Mouse (Mus musculus) embryonic facial prominence, embryonic 13.5 days (tissue): ENCODE results near the gene Rab14. TPM values are rescaled to one million over a fixed set of nuclear protein-coding genes. Genes with fewer than 3 reads are reported as not detected.

ENCODE experiments used
- ATAC-seq: fragments of 200-750 bp; cut with Nextera tagmentation; 2 replicates; pipeline ENCODE4 v1.8.0; 2017; ENCODE audit warnings: low read depth; ENCODE audit not compliant: insufficient number of reproducible peaks, insufficient read depth, low FRiP score, low TSS enrichment
- H3K27ac ChIP-seq: fragments of 300-500 bp; sonication (generic); 2 replicates; pipeline ENCODE4 v1.5.1; 2015; ENCODE audit warnings: moderate library complexity, mild to moderate bottlenecking, inconsistent platforms
- H3K27me3 ChIP-seq: fragments of 300-500 bp; sonication (generic); 2 replicates; pipeline ENCODE4 v1.6.1; 2015; ENCODE audit warnings: mild to moderate bottlenecking, inconsistent platforms
- H3K36me3 ChIP-seq: fragments of 300-500 bp; sonication (generic); 2 replicates; pipeline ENCODE4 v1.6.1; 2015; ENCODE audit warnings: mild to moderate bottlenecking, inconsistent platforms
- H3K4me1 ChIP-seq: fragments of 300-500 bp; sonication (generic); 2 replicates; pipeline ENCODE4 v1.6.1; 2015; ENCODE audit warnings: inconsistent platforms
- H3K4me2 ChIP-seq: fragments of 300-500 bp; sonication (generic); 2 replicates; pipeline ENCODE4 v1.6.1; 2015; ENCODE audit warnings: moderate library complexity, mild to moderate bottlenecking, inconsistent platforms
- H3K4me3 ChIP-seq: fragments of 300-500 bp; sonication (generic); 2 replicates; pipeline ENCODE4 v1.5.1; 2015; ENCODE audit warnings: mild to moderate bottlenecking, inconsistent platforms
- H3K9ac ChIP-seq: fragments of 300-500 bp; sonication (generic); 2 replicates; pipeline ENCODE4 v1.6.1; 2015; ENCODE audit warnings: mild to moderate bottlenecking, inconsistent platforms
- H3K9me3 ChIP-seq: fragments of 300-500 bp; sonication (generic); 2 replicates; pipeline ENCODE4 v1.6.1; 2016; ENCODE audit warnings: inconsistent platforms
- WGBS: fragments of 180-500 bp; shearing (Covaris S2); methylation state at CpG from one replicate; pipeline ENCODE4 v1.1.7; 2015; ENCODE audit warnings: mixed read lengths; 5-methylcytosine and 5-hydroxymethylcytosine counted together
- polyA plus RNA-seq: library from polyadenylated mRNA; unstranded; fragments of >200 nt; fragmentation: Nextera tagmentation; extraction: Ambion mirVana; gene quantifications from 2 replicates; pipeline ENCODE4 v1.2.1, GENCODE M21; 2015

Rab14 gene
- polyA plus RNA-seq, 1 experiment from 2014 or later = 354 TPM

GRCm38 (mm10) chr2:35169452-35169851 is 31.5 kb downstream of the Rab14 start:
- peaks cover 86% of the 10 kb centered on the region for H3K36me3 ChIP-seq
- H3K4me3 ChIP-seq = no peak overlapping the region
- H3K27me3 ChIP-seq = no peaks in the 10 kb centered on the region
- H3K27ac ChIP-seq = no peak overlapping the region
- H3K9ac ChIP-seq = no peak overlapping the region
- H3K4me1 ChIP-seq = no peaks in the 10 kb centered on the region
- H3K4me2 ChIP-seq = no peak overlapping the region
- 88% methylated on average over 2 of the region's 2 CpGs for WGBS
- no peak for ATAC-seq
- no peaks in the 10 kb centered on the region for H3K9me3 ChIP-seq

- 88% methylated on average over 5 of the region's 5 CpGs for WGBS
- Histone ChIP-seq H3K4me2 (no peak overlapping the region), H3K4me1 (no peaks in the 10 kb centered on the region), H3K9me3 (no peaks in the 10 kb centered on the region), H3K36me3 (peaks cover 83% of the 10 kb centered on the region), H3K9ac (no peak overlapping the region), H3K4me3 (no peak overlapping the region), H3K27ac (no peak overlapping the region), H3K27me3 (no peaks in the 10 kb centered on the region)
- ATAC-seq = no peak
These were observed 34.1 kb downstream of the Rab14 start for GRCm38 (mm10) chr2:35166816-35167215.

GRCm38 (mm10) chr2:35165416-35165815 is 35.5 kb downstream of the Rab14 start:
- Histone ChIP-seq H3K4me1 (no peaks in the 10 kb centered on the region), H3K27ac (no peak overlapping the region), H3K9ac (no peak overlapping the region), H3K9me3 (no peaks in the 10 kb centered on the region), H3K4me2 (no peak overlapping the region), H3K36me3 (peaks cover 75% of the 10 kb centered on the region), H3K27me3 (no peaks in the 10 kb centered on the region), H3K4me3 (no peak overlapping the region)
- 90% methylated on average over 13 of the region's 13 CpGs for WGBS
- ATAC-seq = no peak

GRCm38 (mm10) chr2:35163396-35163795 is 37.5 kb downstream of the Rab14 start:
- Histone ChIP-seq H3K4me1 (no peaks in the 10 kb centered on the region), H3K36me3 (peaks cover 76% of the 10 kb centered on the region), H3K27me3 (no peaks in the 10 kb centered on the region), H3K4me2 (no peak overlapping the region), H3K4me3 (no peak overlapping the region), H3K9ac (no peak overlapping the region), H3K27ac (no peak overlapping the region), H3K9me3 (no peaks in the 10 kb centered on the region)
- no peak for ATAC-seq
- 93% methylated on average over 5 of the region's 5 CpGs for WGBS

- no peaks in the 10 kb centered on the region for H3K9me3 ChIP-seq
- no peak for ATAC-seq
- no peaks in the 10 kb centered on the region for H3K27me3 ChIP-seq
- no peak overlapping the region for H3K27ac ChIP-seq
- no peak overlapping the region for H3K9ac ChIP-seq
- H3K4me2 ChIP-seq = no peak overlapping the region
- no peaks in the 10 kb centered on the region for H3K4me1 ChIP-seq
- no peak overlapping the region for H3K4me3 ChIP-seq
- 79% methylated on average over 4 of the region's 4 CpGs for WGBS
- H3K36me3 ChIP-seq = peaks cover 78% of the 10 kb centered on the region
These were observed 39.0 kb downstream of the Rab14 start for GRCm38 (mm10) chr2:35161846-35162488.

GRCm38 (mm10) chr2:35160206-35160605 is 40.7 kb downstream of the Rab14 start:
- Histone ChIP-seq H3K36me3 (peaks cover 78% of the 10 kb centered on the region), H3K4me1 (no peaks in the 10 kb centered on the region), H3K4me3 (no peak overlapping the region), H3K27ac (no peak overlapping the region), H3K9me3 (no peaks in the 10 kb centered on the region), H3K4me2 (no peak overlapping the region), H3K9ac (no peak overlapping the region), H3K27me3 (no peaks in the 10 kb centered on the region)
- 60% methylated on average over 5 of the region's 5 CpGs for WGBS
- ATAC-seq = no peak

- H3K9ac ChIP-seq = no peak overlapping the region
- H3K4me2 ChIP-seq = no peak overlapping the region
- H3K9me3 ChIP-seq = no peaks in the 10 kb centered on the region
- no peak for ATAC-seq
- no peaks in the 10 kb centered on the region for H3K4me1 ChIP-seq
- WGBS = 65% methylated on average over 3 of the region's 3 CpGs
- H3K27me3 ChIP-seq = no peaks in the 10 kb centered on the region
- H3K36me3 ChIP-seq = peaks cover 86% of the 10 kb centered on the region
- H3K4me3 ChIP-seq = no peak overlapping the region
- H3K27ac ChIP-seq = no peak overlapping the region
These were observed 42.6 kb downstream of the Rab14 start for GRCm38 (mm10) chr2:35158358-35158757.

GRCm38 (mm10) chr2:35157836-35158235 is 43.1 kb downstream of the Rab14 start:
- no peak overlapping the region for H3K4me2 ChIP-seq
- 85% methylated on average over 7 of the region's 7 CpGs for WGBS
- no peaks in the 10 kb centered on the region for H3K27me3 ChIP-seq
- H3K36me3 ChIP-seq = peaks cover 86% of the 10 kb centered on the region
- ATAC-seq = no peak
- no peak overlapping the region for H3K27ac ChIP-seq
- no peak overlapping the region for H3K9ac ChIP-seq
- H3K4me1 ChIP-seq = no peaks in the 10 kb centered on the region
- H3K4me3 ChIP-seq = no peak overlapping the region
- H3K9me3 ChIP-seq = no peaks in the 10 kb centered on the region

- no peak overlapping the region for H3K4me3 ChIP-seq
- H3K9me3 ChIP-seq = no peaks in the 10 kb centered on the region
These were observed 43.9 kb downstream of the Rab14 start for GRCm38 (mm10) chr2:35156985-35157384.

GRCm38 (mm10) chr2:35153844-35154554 is 46.9 kb downstream of the Rab14 start:
- Histone ChIP-seq H3K4me2 (no peak overlapping the region), H3K27me3 (no peaks in the 10 kb centered on the region), H3K27ac (no peak overlapping the region), H3K9me3 (no peaks in the 10 kb centered on the region), H3K36me3 (peaks cover 99% of the 10 kb centered on the region), H3K9ac (no peak overlapping the region), H3K4me3 (no peak overlapping the region), H3K4me1 (no peaks in the 10 kb centered on the region)
- WGBS = 85% methylated on average over 8 of the region's 8 CpGs
- ATAC-seq = no peak

More at GRCm38 (mm10) chr2:35156985-35157384, 43.9 kb downstream of the Rab14 start:
- H3K4me2 ChIP-seq = no peak overlapping the region
- 85% methylated on average over 2 of the region's 2 CpGs for WGBS
- H3K4me1 ChIP-seq = no peaks in the 10 kb centered on the region
- no peak overlapping the region for H3K9ac ChIP-seq
- H3K27ac ChIP-seq = no peak overlapping the region
- H3K27me3 ChIP-seq = no peaks in the 10 kb centered on the region
- ATAC-seq = no peak
- peaks cover 88% of the 10 kb centered on the region for H3K36me3 ChIP-seq

GRCm38 (mm10) chr2:35153179-35153578 is 47.7 kb downstream of the Rab14 start:
- 88% methylated on average over 6 of the region's 6 CpGs for WGBS
- Histone ChIP-seq H3K9ac (no peak overlapping the region), H3K9me3 (no peaks in the 10 kb centered on the region), H3K4me3 (no peak overlapping the region), H3K27me3 (no peaks in the 10 kb centered on the region), H3K36me3 (peaks cover 99% of the 10 kb centered on the region), H3K27ac (no peak overlapping the region), H3K4me2 (no peak overlapping the region), H3K4me1 (no peaks in the 10 kb centered on the region)
- no peak for ATAC-seq

GRCm38 (mm10) chr2:35151303-35151882 is 49.5 kb downstream of the Rab14 start:
- ATAC-seq = no peak
- Histone ChIP-seq H3K27ac (no peak overlapping the region), H3K9ac (no peak overlapping the region), H3K9me3 (no peaks in the 10 kb centered on the region), H3K4me2 (no peak overlapping the region), H3K36me3 (peaks cover 99% of the 10 kb centered on the region), H3K27me3 (no peaks in the 10 kb centered on the region), H3K4me1 (no peaks in the 10 kb centered on the region), H3K4me3 (no peak overlapping the region)
- 95% methylated on average over 13 of the region's 13 CpGs for WGBS
